Mouse (Mus musculus) MEL (cell line): ENCODE results near the gene Foxj3. TPM values are rescaled to one million over a fixed set of nuclear protein-coding genes. Genes with fewer than 3 reads are reported as not detected.

ENCODE experiments used
- DNase-seq: peaks from one replicate; pipeline ENCODE4 v3.0.0; 2011; ENCODE audit warnings: low read depth, low spot score
- H3K27ac ChIP-seq: 2 replicates; pipeline ENCODE4 v1.5.1; 2012; ENCODE audit warnings: low read depth, mild to moderate bottlenecking, control low read depth, low read length, moderate library complexity; ENCODE audit not compliant: control insufficient read depth
- H3K27me3 ChIP-seq, 2 experiments: fragments of 150-350 bp in 1 of 2; sonication (generic) in 1 of 2; 2 replicates each; pipeline ENCODE4 v1.6.1; 2012; ENCODE audit warnings: low read length in 2 of 2, mild to moderate bottlenecking in 2 of 2, improper control_type of control experiment in 1 of 2, moderate library complexity in 1 of 2; ENCODE audit not compliant: insufficient read depth in 2 of 2, control insufficient read depth in 1 of 2
- H3K36me3 ChIP-seq, 2 experiments: 2 replicates each; pipeline ENCODE4 v1.6.1; 2012 to 2014; ENCODE audit warnings: low read length in 2 of 2, improper control_type of control experiment in 1 of 2, inconsistent platforms in 1 of 2, mild to moderate bottlenecking in 1 of 2; ENCODE audit not compliant: insufficient read depth in 2 of 2, control insufficient read depth in 1 of 2
- H3K4me1 ChIP-seq, 2 experiments: fragments of 150-350 bp in 1 of 2; sonication (generic) in 1 of 2; 2 replicates each; pipeline ENCODE4 v1.6.1; 2012; ENCODE audit warnings: low read length in 2 of 2, improper control_type of control experiment in 1 of 2, mild to moderate bottlenecking in 1 of 2; ENCODE audit not compliant: insufficient read depth in 2 of 2, control insufficient read depth in 1 of 2
- H3K4me3 ChIP-seq, 2 experiments: fragments of 150-350 bp in 1 of 2; sonication (generic) in 1 of 2; 2 replicates each; pipeline ENCODE4 v1.5.1; 2012; ENCODE audit warnings: low read depth in 2 of 2, low read length in 2 of 2, mild to moderate bottlenecking in 2 of 2, moderate library complexity in 2 of 2, control low read depth in 1 of 2, improper control_type of control experiment in 1 of 2; ENCODE audit not compliant: control insufficient read depth in 1 of 2, insufficient read depth in 1 of 2
- H3K79me2 ChIP-seq: 2 replicates; pipeline ENCODE4 v1.6.1; 2012; ENCODE audit warnings: mild to moderate bottlenecking, low read length, moderate library complexity; ENCODE audit not compliant: control insufficient read depth, poor library complexity, insufficient read depth
- H3K9ac ChIP-seq: 2 replicates; pipeline ENCODE4 v1.6.1; 2012; ENCODE audit warnings: low read depth, mild to moderate bottlenecking, control low read depth, low read length, moderate library complexity; ENCODE audit not compliant: control insufficient read depth, poor library complexity, severe bottlenecking
- H3K9me3 ChIP-seq: fragments of 150-350 bp; sonication (generic); replicated peaks from 2 replicates; pipeline ENCODE4 v1.6.1; 2012; ENCODE audit warnings: mild to moderate bottlenecking, low read length, improper control_type of control experiment, moderate library complexity; ENCODE audit not compliant: insufficient read depth
- BHLHE40 ChIP-seq: IDR thresholded peaks from 2 replicates; pipeline ENCODE4 v1.6.1; 2012; ENCODE audit warnings: low read depth, mild to moderate bottlenecking, inconsistent platforms, low read length, improper control_type of control experiment, borderline replicate concordance
- CHD1 ChIP-seq: IDR thresholded peaks from 2 replicates; pipeline ENCODE4 v1.6.1; 2012; ENCODE audit warnings: low read depth, mild to moderate bottlenecking, inconsistent platforms, low read length, improper control_type of control experiment
- CHD2 ChIP-seq: IDR thresholded peaks from 2 replicates; pipeline ENCODE4 v1.6.1; 2011; ENCODE audit warnings: low read length, improper control_type of control experiment
- E2F4 ChIP-seq: IDR thresholded peaks from 2 replicates; pipeline ENCODE4 v1.6.1; 2011; ENCODE audit warnings: low read depth, low read length, improper control_type of control experiment, borderline replicate concordance
- EP300 ChIP-seq, 2 experiments: IDR thresholded peaks; 2 replicates each; pipeline ENCODE4 v1.6.1; 2011; ENCODE audit warnings: improper control_type of control experiment in 2 of 2, low read length in 2 of 2, low read depth in 1 of 2, mild to moderate bottlenecking in 1 of 2
- ETS1 ChIP-seq: IDR thresholded peaks from 2 replicates; pipeline ENCODE4 v1.6.1; 2012; ENCODE audit warnings: low read depth, mild to moderate bottlenecking, inconsistent platforms, low read length, improper control_type of control experiment, moderate library complexity
- GATA1 ChIP-seq: IDR thresholded peaks from 2 replicates; pipeline ENCODE4 v1.6.1; 2011; ENCODE audit warnings: low read depth, low read length, improper control_type of control experiment
- HCFC1 ChIP-seq: IDR thresholded peaks from 2 replicates; pipeline ENCODE4 v1.6.1; 2012; ENCODE audit warnings: low read depth, mild to moderate bottlenecking, inconsistent platforms, low read length, improper control_type of control experiment, moderate library complexity
- JUND ChIP-seq: IDR thresholded peaks from 2 replicates; pipeline ENCODE4 v1.6.1; 2011; ENCODE audit warnings: low read depth, mild to moderate bottlenecking, improper control_type of control experiment, low read length
- MAZ ChIP-seq: IDR thresholded peaks from 2 replicates; pipeline ENCODE4 v1.6.1; 2012; ENCODE audit warnings: low read depth, mild to moderate bottlenecking, inconsistent platforms, low read length, improper control_type of control experiment
- MEF2A ChIP-seq: IDR thresholded peaks from 2 replicates; pipeline ENCODE4 v1.6.1; 2014; ENCODE audit warnings: low read depth, mild to moderate bottlenecking, inconsistent platforms, low read length, improper control_type of control experiment; ENCODE audit not compliant: poor library complexity, insufficient replicate concordance, severe bottlenecking; ENCODE audit errors: extremely low read depth
- MXI1 ChIP-seq: IDR thresholded peaks from 2 replicates; pipeline ENCODE4 v1.6.1; 2011; ENCODE audit warnings: mild to moderate bottlenecking, low read depth, low read length, improper control_type of control experiment
- NRF1 ChIP-seq: IDR thresholded peaks from 2 replicates; pipeline ENCODE4 v1.6.1; 2014; ENCODE audit warnings: low read depth, mild to moderate bottlenecking, inconsistent platforms, low read length, improper control_type of control experiment, moderate library complexity; ENCODE audit not compliant: poor library complexity, insufficient read depth, severe bottlenecking
- POLR2AphosphoS2 ChIP-seq: IDR thresholded peaks from 2 replicates; pipeline ENCODE4 v1.6.1; 2011; ENCODE audit warnings: low read length, improper control_type of control experiment
- POLR2AphosphoS5 ChIP-seq: IDR thresholded peaks from 2 replicates; pipeline ENCODE4 v1.6.1; 2012; ENCODE audit warnings: low read depth, borderline replicate concordance, mild to moderate bottlenecking, inconsistent platforms, low read length, moderate library complexity, mixed read lengths
- RAD21 ChIP-seq: IDR thresholded peaks from 2 replicates; pipeline ENCODE4 v1.6.1; 2011; ENCODE audit warnings: mild to moderate bottlenecking, low read depth, low read length, improper control_type of control experiment
- SIN3A ChIP-seq: IDR thresholded peaks from 2 replicates; pipeline ENCODE4 v1.6.1; 2012; ENCODE audit warnings: low read length, improper control_type of control experiment, inconsistent platforms
- TBP ChIP-seq: IDR thresholded peaks from 2 replicates; pipeline ENCODE4 v1.8.0; 2011; ENCODE audit warnings: low read depth, low read length, improper control_type of control experiment
- ZKSCAN1 ChIP-seq: IDR thresholded peaks from 2 replicates; pipeline ENCODE4 v1.6.1; 2012; ENCODE audit warnings: low read depth, mild to moderate bottlenecking, inconsistent platforms, low read length, improper control_type of control experiment, moderate library complexity
- polyA plus RNA-seq, 2 experiments: library from polyadenylated mRNA; stranded (reverse) in 1 of 2; unstranded in 1 of 2; fragments of >175 nt in 1 of 2; fragments of >200 nt in 1 of 2; gene quantifications; 2 replicates each; pipeline versions ENCODE4 v1.2.1 to v1.2.4; 2012; ENCODE audit warnings: low replicate concordance in 2 of 2, low read depth in 1 of 2; ENCODE audit not compliant: insufficient read length in 2 of 2, insufficient read depth in 1 of 2, missing spikeins in 1 of 2
- total RNA-seq: library from RNA; depleted of rRNA; stranded (reverse); fragments of 300-350 nt; gene quantifications from 2 replicates; pipeline ENCODE4 v1.2.3, GENCODE M21; 2012

Gene Foxj3
- total and polyA plus RNA-seq, 3 experiments: 11.0 to 27.0 TPM; not detected in 1

- Histone ChIP-seq H3K27ac (no peak overlapping the region), H3K9ac (no peak overlapping the region), H3K4me1 (peaks cover 0 to 3% of the 10 kb centered on the region in 2 experiments; a peak in 1 of 4 replicates), H3K27me3 (peaks cover 0 to 2% of the 10 kb centered on the region in 2 experiments; a peak in 1 of 4 replicates), H3K36me3 (peaks cover 0 to 6% of the 10 kb centered on the region in 2 experiments; a peak in 2 of 4 replicates), H3K79me2 (no peaks in the 10 kb centered on the region), H3K9me3 (no peaks in the 10 kb centered on the region), H3K4me3 (no peak overlapping the region)
- no peak for DNase-seq
- no peak for TF ChIP-seq GATA1
- TF ChIP-seq JUND: no peak
- no peak for TF ChIP-seq ZKSCAN1
- no peak for TF ChIP-seq E2F4
- TF ChIP-seq ETS1: no peak
- TF ChIP-seq POLR2AphosphoS2: no peak
- no peak for TF ChIP-seq CHD1
- no peak for TF ChIP-seq CHD2
- TF ChIP-seq POLR2AphosphoS5: no peak
- no peak for TF ChIP-seq TBP
- TF ChIP-seq HCFC1: no peak
- no peak for TF ChIP-seq BHLHE40
- TF ChIP-seq EP300 (IDR thresholded peaks at IDR 0.05; ENCODE audit: low read depth in 1 of 2, low read length in 2 of 2): no peak
- no peak for TF ChIP-seq MAZ
- no peak for TF ChIP-seq RAD21
- TF ChIP-seq MXI1: no peak
- TF ChIP-seq NRF1: no peak
- TF ChIP-seq MEF2A: no peak
Observed at GRCm38 (mm10) chr4:119523575-119523974, 13.2 kb upstream of the Foxj3 start.

- Histone ChIP-seq H3K79me2 (no peaks in the 10 kb centered on the region), H3K4me1 (peaks cover 0 to 3% of the 10 kb centered on the region in 2 experiments; a peak in 1 of 4 replicates), H3K27ac (no peak overlapping the region), H3K9ac (no peak overlapping the region), H3K4me3 (no peak overlapping the region), H3K27me3 (peaks cover 0 to 2% of the 10 kb centered on the region in 2 experiments; a peak in 1 of 4 replicates), H3K36me3 (peaks cover 0 to 6% of the 10 kb centered on the region in 2 experiments; a peak in 2 of 4 replicates), H3K9me3 (no peaks in the 10 kb centered on the region)
- no peak for DNase-seq
- TF ChIP-seq SIN3A: no peak
Observed at GRCm38 (mm10) chr4:119524010-119524409, 12.8 kb upstream of the Foxj3 start.
